Mouse (Mus musculus): ENCODE data around the gene Arfgef3.

GRCm38 (mm10) chr10:18790063-18790462 lies 46.3 kb upstream of the Arfgef3 start:
- TF ChIP-seq ZNF384 (IDR thresholded peaks at IDR 0.05; ENCODE audit: low read depth, low read length) (no peak), ZC3H11A (IDR thresholded peaks at IDR 0.05; ENCODE audit: borderline replicate concordance, low read depth, low read length) (no peak), HCFC1 (IDR thresholded peaks at IDR 0.05; ENCODE audit: borderline replicate concordance, insufficient read depth, low read length) (no peak)
